Mouse (Mus musculus) C2C12 (cell line): ENCODE results near the gene Auts2. TPM values are rescaled to one million over a fixed set of nuclear protein-coding genes. Genes with fewer than 3 reads are reported as not detected.

Source experiments
- H3K27me3 ChIP-seq: one replicate; pipeline ENCODE4 v1.6.1; 2011; ENCODE audit not compliant: control insufficient read depth, insufficient read depth, insufficient read length
- H3K36me3 ChIP-seq: one replicate; pipeline ENCODE4 v1.6.1; 2011; ENCODE audit not compliant: control insufficient read depth, insufficient read depth
- H3K4me3 ChIP-seq: one replicate; pipeline ENCODE4 v1.5.1; 2011; ENCODE audit warnings: mild to moderate bottlenecking, control low read depth; ENCODE audit not compliant: poor library complexity, insufficient read depth, severe bottlenecking
- H3K79me2 ChIP-seq: one replicate; pipeline ENCODE4 v1.6.1; 2011; ENCODE audit not compliant: control insufficient read depth, insufficient read depth
- H3K79me3 ChIP-seq: one replicate; pipeline ENCODE4 v1.6.1; 2011; ENCODE audit warnings: low read depth, control low read depth
- H3ac ChIP-seq: one replicate; pipeline ENCODE3; 2011; ENCODE audit warnings: low read depth; ENCODE audit not compliant: control insufficient read depth, insufficient read length
- CEBPB ChIP-seq: IDR thresholded peaks from one replicate; pipeline ENCODE4 v1.6.1; 2011; ENCODE audit warnings: low read depth, mild to moderate bottlenecking, control low read depth, moderate library complexity
- CTCF ChIP-seq: IDR thresholded peaks from one replicate; pipeline ENCODE4 v1.5.1; 2011; ENCODE audit not compliant: control insufficient read depth, insufficient read depth, insufficient read length
- FOSL1 ChIP-seq: IDR thresholded peaks from one replicate; pipeline ENCODE4 v1.8.0; 2011; ENCODE audit warnings: mild to moderate bottlenecking, low read length; ENCODE audit not compliant: poor library complexity, insufficient read depth, severe bottlenecking
- MAX ChIP-seq: IDR thresholded peaks from one replicate; pipeline ENCODE4 v1.6.1; 2011; ENCODE audit warnings: mild to moderate bottlenecking, control low read depth
- MYOD1 ChIP-seq: IDR thresholded peaks from one replicate; pipeline ENCODE4 v1.6.1; 2011; ENCODE audit warnings: low read depth; ENCODE audit not compliant: control insufficient read depth, insufficient read length
- MYOG ChIP-seq: IDR thresholded peaks from one replicate; pipeline ENCODE4 v1.6.1; 2011; ENCODE audit not compliant: control insufficient read depth, insufficient read length; ENCODE audit errors: extremely low read depth
- USF1 ChIP-seq: IDR thresholded peaks from one replicate; pipeline ENCODE4 v1.6.1; 2011; ENCODE audit warnings: low read depth, mild to moderate bottlenecking, control low read depth, moderate library complexity
- polyA plus RNA-seq: library from polyadenylated mRNA; unstranded; fragments of >200 nt; fragmentation: generic; extraction: Trizol; gene quantifications from one replicate; pipeline ENCODE4 v1.2.1, GENCODE M21; 2012; ENCODE audit warnings: missing spikeins

Auts2 gene
- polyA plus RNA-seq, 1 experiment, result 8.4 TPM

DNA sequence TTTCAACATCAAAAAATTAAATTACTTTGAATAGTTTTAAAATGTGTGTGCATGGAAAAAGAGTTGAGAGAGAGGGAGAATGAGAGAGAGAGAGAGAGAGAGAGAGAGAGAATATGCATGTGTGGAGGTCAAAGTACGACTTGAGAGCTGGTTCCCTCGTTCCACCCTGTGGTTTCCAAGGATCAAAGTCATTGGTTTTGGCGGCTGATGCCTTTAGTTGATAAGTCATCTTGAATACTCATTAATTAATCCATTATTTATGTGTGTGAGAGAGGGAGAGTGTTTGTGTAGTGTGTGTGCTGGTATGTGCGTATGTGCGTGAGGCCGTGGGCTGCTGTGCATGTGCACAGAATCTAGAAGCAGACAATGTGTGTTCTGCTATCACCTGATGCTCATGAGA is 898.8 kb downstream of the Auts2 start:
- H3K36me3 ChIP-seq, result no peaks in the 10 kb centered on the region
- H3K4me3 ChIP-seq, result no peak overlapping the region
- no peaks in the 10 kb centered on the region for H3K79me2 ChIP-seq
- no peak overlapping the region for H3ac ChIP-seq
- no peaks in the 10 kb centered on the region for H3K79me3 ChIP-seq
- TF ChIP-seq MYOD1, result no peak
- no peak for TF ChIP-seq CEBPB
- no peaks in the 10 kb centered on the region for H3K27me3 ChIP-seq

DNA sequence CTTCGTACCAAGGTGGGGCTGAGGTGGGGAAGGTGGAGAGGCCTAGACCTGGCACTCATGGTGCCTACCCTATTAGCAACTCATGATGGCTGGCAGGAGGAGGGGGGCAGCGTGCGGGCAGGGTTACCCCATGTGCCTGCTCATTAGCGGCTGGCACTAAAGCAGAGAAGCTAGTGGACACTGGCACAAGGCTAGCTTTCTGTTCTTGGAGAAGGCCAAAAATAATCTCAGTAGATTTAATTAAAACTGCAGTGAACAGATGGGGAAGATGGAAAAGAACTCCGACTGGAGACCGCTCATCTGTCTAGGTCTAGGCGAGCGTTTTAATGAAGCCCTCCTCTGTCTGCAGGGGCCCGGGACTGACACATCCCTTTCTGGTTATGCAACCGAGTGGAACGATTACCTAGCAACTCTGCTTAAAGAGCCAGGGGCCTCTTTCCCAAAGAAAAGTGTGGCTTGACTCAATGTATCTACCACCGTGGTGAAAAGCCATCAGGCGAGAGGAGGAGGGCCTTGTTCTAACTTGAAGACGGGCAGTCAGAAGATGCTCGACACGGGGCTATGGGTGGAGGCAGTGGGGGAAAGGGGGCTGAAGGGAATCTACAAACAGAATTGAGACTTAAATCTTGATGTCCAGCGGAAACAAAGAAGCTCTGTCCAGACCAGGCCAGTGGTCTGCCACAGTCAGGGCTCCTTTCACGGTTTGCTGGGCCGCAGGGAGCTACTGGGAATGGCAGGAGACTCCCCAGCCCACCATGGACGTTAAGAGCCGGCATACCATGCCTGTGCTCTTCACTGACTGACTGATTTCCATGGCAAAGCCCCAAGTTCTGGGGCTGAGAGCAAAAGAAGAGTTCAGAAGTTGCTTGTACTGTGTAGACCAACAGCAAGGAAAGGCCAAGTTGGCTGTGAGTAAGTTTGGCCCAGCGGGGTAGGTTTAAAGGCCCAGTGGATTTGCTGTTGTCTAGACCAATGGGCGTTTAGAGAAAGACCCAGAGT is 899.7 kb downstream of the Auts2 start:
- Histone ChIP-seq H3K27me3 (no peaks in the 10 kb centered on the region), H3K36me3 (no peaks in the 10 kb centered on the region), H3K4me3 (no peak overlapping the region), H3K79me3 (no peaks in the 10 kb centered on the region), H3K79me2 (no peaks in the 10 kb centered on the region), H3ac (no peak overlapping the region)
- no peak for TF ChIP-seq CTCF

DNA sequence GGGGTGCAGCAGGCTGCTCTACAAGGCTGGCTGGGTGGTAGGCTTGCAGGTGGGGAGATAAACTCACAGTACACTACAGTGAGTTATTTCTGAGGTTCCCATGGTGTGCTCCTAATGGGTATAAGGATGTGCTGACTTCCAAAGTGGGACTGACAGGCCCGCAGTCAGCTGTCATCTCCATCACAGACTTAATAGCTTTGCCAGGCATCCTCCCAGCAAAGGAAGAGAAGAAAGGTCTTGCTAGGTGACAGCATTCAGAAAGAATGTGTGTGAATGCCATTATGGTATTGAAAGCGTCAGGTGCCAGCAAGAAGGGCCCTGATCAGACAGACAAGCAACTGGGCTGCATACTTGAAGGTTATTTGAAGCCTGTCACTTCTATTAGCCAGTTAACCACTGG is 900.4 kb downstream of the Auts2 start:
- Histone ChIP-seq H3ac (no peak overlapping the region), H3K27me3 (no peaks in the 10 kb centered on the region), H3K4me3 (no peak overlapping the region), H3K79me2 (no peaks in the 10 kb centered on the region), H3K79me3 (no peaks in the 10 kb centered on the region), H3K36me3 (no peaks in the 10 kb centered on the region)
- TF ChIP-seq MYOD1 (peak; percentile 82), CTCF (no peak), MAX (no peak)

DNA sequence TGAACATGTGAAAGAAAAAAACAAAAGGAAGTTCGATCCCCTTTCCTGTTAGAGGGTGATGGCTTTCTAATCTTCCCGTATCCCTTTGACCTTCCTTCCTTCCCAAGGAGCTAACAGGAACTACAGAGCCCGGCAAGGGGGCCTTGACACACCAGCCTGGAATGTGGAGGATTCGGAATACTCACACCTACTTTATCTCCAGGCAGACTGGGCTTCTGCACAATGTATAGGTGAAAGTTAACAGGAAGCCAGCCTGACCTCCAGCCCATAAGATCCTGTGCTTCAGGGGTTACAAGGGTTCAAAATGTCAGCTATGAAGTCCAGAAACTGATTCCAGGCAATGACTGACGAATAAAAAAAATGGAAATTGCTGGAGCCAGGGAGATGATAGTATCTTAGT is 906.7 kb downstream of the Auts2 start:
- Histone ChIP-seq H3K79me2 (no peaks in the 10 kb centered on the region), H3K27me3 (no peaks in the 10 kb centered on the region), H3K4me3 (no peak overlapping the region), H3K36me3 (no peaks in the 10 kb centered on the region), H3K79me3 (no peaks in the 10 kb centered on the region), H3ac (no peak overlapping the region)
- TF ChIP-seq MAX (no peak), MYOG (no peak), MYOD1 (no peak), FOSL1 (no peak), CEBPB (no peak), USF1 (no peak)

DNA sequence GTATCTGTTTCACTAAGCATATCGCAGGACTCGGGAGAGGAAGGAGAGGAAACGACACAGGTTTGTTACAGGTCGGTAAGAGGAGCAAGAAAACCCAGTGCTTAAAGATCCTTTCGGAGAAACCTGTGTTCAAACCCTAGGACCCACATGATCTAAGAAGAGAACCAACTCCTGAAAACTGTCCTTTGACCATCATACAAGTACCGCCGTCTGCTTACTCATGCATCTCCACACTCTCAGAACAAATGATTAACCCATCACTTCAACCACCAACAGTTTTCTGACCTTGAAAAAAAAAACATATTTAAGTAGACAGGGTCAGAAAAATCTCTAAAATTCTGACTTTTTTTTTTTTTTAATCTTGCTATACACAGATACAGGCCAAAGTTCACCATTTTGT is 908.4 kb downstream of the Auts2 start:
- TF ChIP-seq CTCF, result no peak
- Histone ChIP-seq H3K79me3 (no peaks in the 10 kb centered on the region), H3ac (no peak overlapping the region), H3K27me3 (no peaks in the 10 kb centered on the region), H3K79me2 (no peaks in the 10 kb centered on the region), H3K4me3 (no peak overlapping the region), H3K36me3 (no peaks in the 10 kb centered on the region)

DNA sequence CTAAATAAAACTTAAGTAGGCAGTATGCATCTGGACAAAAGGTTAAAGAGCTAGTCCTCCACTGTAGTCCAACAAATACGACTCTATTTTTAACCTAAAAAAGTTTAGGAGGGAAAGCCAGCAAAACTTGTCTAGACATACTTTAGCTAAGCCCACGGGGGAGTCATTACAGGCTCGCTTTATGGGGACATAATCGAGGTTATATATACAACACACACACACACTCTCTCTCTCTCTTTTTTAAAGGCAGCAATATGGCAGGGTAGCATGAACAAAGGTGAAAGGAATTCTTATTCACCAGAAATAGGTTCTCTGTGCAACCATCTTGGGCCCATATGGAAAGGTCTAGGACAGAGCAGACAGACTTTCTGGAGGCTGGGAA is 911.2 kb downstream of the Auts2 start:
- Histone ChIP-seq H3K79me2 (no peaks in the 10 kb centered on the region), H3K4me3 (no peak overlapping the region), H3K27me3 (no peaks in the 10 kb centered on the region), H3K79me3 (no peaks in the 10 kb centered on the region), H3ac (no peak overlapping the region), H3K36me3 (no peaks in the 10 kb centered on the region)
- TF ChIP-seq CTCF (no peak), MYOG (no peak), USF1 (no peak), MYOD1 (no peak), MAX (no peak), CEBPB (no peak), FOSL1 (no peak)
